Mouse (Mus musculus) megakaryocyte progenitor cell, adult 5-6 weeks (primary cell): Measurements from ENCODE around the gene Bcl2l11. TPM values are rescaled to one million over a fixed set of nuclear protein-coding genes. Genes with fewer than 3 reads are reported as not detected.
"Not testable (repeated sequence)": the region's sequence is repeated elsewhere in the genome, so short reads cannot be mapped to it uniquely, and the experiment has no call there.

Source experiments
- ATAC-seq: replicated peaks from 2 replicates; pipeline ENCODE4 v1.8.0; 2016; ENCODE audit warnings: mild to moderate bottlenecking, moderate TSS enrichment, inconsistent platforms; ENCODE audit not compliant: poor library complexity
- total RNA-seq, 2 experiments: library from RNA; stranded (forward) in 1 of 2; stranded (reverse) in 1 of 2; fragments of 157-497, 149-512 nt in 1 of 2; fragments of 200-1000 nt in 1 of 2; gene quantifications; 2 replicates each; pipeline versions ENCODE4 v1.2.3 to v1.2.4; 2015 to 2017

Gene Bcl2l11
- total RNA-seq, 2 experiments from 2014 or later: 10.1 to 16.0 TPM

DNA sequence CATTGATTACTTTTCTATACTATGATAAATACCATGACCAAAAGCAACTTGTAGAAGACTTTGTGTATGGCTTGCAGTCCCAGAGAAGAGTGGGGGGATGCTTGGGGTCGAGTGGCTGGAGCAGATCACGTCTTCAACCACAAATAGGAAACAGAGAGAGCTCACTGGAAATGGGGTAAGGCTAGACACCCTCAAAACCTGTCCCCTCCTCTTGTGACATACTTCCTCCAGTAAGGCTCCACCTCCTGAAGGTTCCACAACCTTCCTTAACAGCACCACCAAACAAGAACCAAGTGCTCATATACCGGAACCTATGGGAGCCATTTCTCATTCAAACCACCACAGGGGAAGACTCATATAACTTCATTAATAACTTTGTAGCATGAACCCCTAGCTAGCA lies 44.8 kb downstream of the Bcl2l11 start:
- peak; percentile 24; the same call in 1 of the 2 replicates for ATAC-seq

DNA sequence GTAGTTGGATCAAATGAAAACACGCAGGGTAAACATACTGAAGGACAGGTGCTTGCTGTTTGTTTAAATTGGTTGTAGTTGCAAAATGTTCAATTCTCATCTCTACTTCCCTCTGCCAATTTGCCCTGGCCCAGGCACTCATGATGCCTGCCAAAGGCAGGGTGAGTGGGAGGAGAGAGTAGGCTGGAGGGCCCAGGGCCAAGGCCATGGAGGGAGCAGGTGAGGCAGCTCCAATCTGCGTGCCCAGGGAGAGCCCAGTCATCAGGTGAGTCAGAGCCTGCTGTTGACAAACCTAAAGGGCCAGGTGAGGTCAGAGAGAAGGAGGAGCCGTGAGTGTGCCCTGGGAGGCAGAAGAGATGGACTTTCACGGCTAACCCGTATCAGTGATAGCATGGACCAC lies 46.4 kb downstream of the Bcl2l11 start:
- ATAC-seq: no peak

DNA sequence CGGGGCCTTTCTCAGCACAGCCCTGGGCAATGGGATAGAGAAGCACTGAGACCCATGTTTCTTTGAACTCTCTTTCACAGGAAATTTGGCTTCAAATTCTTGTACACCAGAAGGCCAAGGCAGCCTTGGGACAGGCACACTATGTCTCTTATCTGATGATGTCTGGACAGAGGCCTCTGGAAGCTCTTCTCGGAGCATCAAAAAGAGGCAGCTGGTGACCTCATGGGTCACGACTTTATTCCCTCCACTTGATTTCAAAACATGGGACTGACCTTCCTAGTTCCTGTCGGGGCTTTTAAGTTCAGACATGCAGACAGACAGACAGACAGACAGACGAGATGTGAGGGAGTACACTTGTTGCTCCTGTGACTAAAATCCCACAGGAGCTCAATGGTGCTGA lies 48.3 kb downstream of the Bcl2l11 start:
- no peak for ATAC-seq

DNA sequence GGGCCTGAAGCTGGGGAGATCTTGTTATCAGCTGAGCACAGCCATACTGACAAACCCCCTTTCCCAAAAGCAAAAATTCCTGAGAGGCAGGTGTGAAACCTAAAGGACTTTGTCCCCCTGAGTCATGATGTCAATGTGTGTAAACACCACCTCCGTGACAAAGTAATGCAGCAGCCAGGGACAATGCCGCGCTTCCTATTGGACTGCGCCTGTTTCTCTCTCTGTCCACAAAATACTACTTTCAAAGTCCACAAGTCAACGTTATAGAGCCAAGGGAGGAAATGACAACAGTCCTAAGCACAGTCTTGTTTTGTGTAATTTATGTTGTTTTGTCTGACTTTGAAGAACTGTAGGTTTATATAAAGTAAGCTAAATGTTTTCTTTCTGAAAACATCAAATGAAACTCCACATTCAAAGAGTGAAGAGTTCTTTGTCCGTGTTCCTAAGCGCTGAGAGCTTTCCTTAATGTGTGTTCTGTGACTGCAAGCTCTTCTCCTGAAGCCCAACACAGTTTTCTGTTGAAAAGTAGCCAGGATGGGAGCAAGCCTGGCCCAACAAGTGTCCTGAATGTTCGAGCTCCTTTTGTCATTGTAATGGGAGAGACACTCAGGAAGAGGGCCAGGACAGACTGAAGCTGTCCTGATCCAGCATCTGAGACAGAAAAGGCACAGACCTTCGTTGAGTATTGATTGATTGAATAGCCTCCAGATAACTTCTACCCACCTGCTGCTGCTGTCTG lies 48.9 kb downstream of the Bcl2l11 start:
- ATAC-seq: no peak

DNA sequence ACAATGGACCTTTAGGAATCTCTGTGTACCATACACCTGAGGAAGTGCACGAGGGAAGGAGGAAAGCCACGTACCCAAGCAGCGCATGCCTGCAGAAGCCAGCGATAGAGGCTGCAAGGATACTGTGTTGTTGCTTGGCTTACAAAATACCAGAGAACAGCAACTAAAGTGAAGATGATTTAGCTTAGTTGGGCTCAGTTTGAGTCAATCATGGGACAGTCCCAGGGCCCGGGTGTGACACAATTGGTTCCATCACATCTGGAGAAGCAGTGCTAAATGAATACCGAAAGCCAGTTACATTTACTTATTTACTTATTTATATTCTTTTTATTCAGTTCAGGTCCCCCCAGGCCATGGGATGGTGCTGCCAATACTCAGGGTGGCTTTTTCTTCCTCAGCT lies 49.8 kb downstream of the Bcl2l11 start:
- no peak for ATAC-seq

DNA sequence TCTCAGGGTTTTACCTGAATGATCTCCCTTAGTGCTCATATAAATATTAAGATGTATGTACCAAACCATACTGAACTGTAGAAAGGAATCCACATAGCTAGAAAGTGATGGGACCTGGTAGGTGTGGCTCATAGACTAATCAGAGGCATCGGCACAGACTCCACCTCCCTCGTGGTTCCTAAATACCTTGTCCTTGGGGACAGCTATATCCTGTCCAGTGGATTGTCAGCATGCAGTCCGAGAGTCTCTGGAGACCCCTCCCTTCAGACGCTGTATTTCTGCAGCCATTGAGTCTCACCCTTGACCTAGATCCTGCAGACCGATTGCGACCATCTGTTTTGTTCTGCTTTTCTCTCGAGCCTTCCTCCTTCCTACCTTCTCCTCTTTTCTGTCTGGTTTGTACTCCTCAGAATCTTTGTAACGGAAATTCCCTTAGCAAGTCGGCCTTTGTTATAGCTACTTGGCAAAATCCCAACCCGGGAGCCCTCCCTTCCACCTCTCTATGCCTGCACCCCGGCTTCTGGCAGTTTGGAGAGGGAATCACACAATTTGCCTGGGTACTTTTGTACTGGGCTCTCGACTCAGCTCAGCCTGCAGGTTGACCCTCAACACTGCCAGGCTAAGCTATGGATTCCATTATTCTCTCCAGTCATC lies 50.7 kb downstream of the Bcl2l11 start:
- no peak for ATAC-seq

DNA sequence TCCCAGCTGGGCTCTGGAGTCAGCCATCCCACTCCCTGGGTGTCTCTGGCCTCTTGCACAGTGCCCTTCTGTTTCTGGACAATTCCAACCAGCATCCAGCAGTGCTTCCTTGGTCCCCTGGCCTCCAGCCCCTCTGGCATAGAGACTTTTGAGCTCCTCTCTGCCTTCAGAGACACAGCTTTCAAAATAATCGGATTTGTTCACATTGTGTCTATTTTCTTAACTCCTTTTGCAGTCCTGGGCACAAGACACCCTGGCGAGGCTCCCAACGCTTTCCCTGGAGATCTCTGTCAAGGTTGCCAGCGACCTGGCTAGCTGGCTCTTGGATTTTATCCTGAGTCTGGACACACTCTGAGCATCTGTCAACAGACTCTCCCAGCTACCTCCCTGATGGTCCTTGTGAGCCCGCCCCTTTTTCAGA lies 51.4 kb downstream of the Bcl2l11 start:
- no peak for ATAC-seq

DNA sequence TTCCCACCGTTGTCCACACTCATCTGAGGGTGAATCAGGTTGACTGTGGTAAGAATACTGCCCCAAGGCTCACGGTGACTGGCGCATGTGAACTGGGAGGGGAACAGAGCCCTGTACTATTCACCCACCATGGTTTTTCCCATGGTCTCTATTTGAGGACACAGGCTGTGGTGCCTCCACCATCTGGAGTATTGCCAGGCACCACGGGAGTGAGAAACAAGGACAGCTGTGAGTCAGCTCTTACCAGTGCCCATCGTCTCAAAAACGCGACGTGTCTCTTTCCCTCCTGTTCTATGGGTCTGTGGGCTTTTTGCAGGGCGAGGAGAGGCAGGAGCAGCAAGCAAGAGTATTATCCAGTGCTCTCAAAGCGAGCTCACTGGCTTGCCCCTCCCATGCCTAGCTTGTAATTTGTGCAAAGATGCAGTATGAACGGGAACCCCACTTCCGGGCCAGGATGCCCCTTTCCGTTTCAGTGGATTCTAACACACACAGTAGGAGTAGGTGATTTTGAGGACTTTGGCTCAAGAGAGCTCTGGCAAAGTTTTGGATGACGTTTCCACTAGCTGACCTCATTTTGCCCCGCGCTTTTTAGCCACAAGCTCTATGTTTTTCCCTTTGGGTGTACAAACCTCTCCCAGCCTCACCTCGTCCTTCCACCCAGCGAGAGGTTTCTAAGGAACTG lies 53.4 kb downstream of the Bcl2l11 start:
- ATAC-seq: no peak

DNA sequence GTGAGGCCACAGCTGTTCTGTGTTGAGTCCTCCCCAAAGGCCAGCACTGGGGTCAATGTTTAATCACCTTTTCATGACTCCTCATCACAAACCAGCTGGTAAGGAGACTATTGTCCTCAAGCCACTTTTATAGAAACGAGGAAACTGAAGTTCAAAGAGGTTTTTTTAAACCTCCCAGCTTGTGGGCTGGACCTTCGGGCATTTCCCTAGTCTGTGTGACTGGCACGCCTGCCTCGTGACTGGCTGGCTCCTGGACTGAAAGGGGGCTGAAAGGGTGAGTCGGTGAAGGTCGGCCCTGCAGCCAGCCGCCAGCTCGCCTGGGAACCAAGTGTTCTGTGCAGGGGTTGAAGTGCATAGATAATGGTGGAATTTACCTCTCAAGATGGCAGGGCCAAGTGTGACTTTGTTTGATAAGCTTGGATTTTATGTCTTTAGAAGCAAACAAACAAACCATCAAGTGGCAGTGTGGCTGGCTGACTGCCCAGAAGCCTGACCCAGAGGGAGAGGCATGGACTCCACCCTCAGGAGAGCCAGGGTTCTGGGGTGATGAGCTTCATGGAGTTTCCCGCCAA lies 54.1 kb downstream of the Bcl2l11 start:
- peak; percentile 95 for ATAC-seq

DNA sequence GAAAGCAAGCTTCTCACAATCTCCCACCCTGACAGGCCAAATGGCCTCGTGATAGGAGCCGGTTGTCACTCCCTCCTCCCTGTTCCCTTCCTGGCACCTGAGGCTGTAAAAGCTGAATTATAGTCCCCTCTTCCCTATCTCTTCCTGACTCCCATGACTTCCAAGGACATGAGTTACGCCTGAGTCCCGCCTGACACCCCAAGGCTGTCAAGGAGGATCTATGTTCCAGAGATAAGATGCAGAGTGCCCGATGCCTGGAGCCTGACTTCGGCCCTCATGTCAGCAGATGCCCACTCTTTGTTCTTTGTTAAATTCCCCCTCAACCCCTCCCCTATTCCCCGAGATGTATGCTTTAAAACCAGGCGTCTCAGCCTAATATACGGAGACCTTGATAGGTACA lies 56.3 kb downstream of the Bcl2l11 start:
- not testable (repeated sequence) for ATAC-seq

DNA sequence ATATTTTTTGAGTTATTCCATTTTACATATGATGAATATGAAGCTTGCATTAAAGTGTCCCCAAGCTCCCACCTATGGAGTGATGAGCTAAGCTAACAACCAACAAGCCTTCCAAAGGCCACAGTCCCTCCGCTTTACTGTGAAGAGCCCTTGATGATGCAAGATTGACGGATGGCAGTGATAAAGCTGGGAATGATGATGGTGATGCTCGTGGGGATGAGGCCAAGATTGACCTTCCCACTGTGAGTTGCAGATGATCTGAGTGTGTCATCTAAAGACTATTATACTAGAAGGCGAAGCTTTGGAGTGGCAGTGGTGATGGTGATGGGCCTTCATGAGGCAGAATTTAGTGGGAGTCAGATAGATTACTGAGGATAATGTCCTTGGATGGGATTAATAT lies 56.9 kb downstream of the Bcl2l11 start:
- no peak for ATAC-seq

DNA sequence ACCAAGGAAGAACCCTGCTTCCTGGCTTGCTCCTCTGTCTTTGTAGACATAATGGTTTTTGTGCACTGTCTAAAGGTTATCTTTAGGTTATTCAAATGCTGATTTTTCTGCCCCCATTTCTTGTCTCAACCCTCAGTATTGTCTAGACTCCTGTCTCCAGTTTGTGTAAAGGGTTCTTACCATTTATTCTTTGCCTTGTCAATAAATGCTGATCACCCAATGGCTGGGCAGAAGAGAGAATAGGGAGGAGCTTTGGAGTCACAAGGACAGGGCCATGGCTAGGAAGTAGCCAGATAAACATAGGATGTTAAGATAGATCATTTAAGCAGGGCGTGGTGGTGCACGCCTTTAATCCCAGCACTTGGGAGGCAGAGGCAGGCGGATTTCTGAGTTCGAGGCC lies 57.9 kb downstream of the Bcl2l11 start:
- ATAC-seq: no peak

DNA sequence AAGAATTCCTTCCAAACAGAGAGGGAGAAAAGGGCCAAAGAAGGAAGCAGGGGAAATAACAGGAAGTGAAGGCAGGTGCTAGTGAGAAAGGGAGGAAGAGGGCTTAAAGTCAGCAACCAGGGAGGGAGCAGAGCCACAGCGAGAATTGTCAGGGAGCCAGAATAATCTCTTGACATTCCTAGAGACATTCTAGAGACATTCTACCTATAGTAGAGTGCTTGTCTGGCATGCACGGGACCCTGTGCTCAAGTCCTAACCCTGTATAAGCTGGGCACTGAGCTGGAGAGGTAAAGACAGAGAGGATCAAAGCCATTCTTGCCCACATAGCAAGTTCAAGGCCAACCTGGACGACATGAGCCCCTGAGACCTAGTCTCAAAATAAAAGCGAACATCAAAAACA lies 60.1 kb downstream of the Bcl2l11 start:
- ATAC-seq: no peak

DNA sequence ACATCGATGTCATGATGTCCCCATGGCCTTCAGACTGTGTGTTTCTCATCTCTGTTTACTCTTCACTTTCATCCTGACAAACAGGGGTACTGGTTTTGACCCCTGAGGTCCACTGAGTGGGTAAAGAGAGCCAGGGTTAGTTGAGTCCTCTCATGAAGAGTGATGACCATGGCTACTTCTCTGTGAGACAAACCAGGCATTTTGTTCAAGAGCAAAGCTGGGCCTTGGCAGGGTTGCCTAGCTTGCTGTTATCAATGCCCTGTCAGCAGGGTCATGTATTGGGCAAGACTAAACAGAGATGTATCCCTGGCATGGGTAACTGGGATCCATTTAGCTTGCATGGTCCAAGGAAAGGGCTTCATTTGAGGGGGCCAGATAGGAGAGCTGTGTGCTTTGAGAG lies 61.4 kb downstream of the Bcl2l11 start:
- no peak for ATAC-seq

DNA sequence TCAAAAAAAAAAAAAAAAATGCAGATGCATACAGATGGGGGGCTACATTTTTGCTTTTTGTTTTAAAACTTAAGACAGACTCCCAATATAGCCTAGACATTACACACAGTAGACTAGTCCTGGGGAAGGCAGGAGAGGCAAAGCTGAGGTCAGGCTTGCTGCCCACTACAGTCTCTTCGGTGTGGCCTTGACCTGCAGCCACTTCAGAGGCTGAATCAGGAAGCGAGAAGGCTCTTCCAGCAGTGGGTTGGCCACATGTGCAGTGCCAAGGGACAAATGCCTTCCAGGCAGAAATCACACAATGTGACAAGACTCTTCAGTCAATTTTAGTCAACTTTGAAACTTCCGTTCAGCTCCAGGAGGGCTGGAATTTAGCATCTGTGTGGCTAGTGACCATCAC lies 62.6 kb downstream of the Bcl2l11 start:
- ATAC-seq: no peak

DNA sequence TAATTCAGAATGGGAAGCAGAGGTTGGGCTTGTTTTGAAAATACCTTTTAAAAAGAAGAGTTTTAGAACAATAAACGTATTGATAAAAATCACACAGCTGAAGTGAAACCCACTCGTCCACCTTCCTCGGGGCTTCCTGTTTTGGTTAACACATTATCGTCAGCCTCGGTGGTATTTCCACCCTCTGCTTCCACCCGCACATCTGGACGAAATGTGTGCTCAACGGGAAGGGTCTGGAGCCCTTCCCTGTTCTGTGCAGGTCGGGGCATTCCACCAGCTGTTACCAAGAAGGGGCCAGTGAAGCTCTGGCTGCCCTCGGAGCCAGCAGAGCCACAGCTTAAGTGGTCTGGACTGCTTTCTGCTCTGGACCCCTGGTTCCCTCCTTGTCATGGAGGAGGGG lies 63.9 kb downstream of the Bcl2l11 start:
- peak; percentile 58 for ATAC-seq

DNA sequence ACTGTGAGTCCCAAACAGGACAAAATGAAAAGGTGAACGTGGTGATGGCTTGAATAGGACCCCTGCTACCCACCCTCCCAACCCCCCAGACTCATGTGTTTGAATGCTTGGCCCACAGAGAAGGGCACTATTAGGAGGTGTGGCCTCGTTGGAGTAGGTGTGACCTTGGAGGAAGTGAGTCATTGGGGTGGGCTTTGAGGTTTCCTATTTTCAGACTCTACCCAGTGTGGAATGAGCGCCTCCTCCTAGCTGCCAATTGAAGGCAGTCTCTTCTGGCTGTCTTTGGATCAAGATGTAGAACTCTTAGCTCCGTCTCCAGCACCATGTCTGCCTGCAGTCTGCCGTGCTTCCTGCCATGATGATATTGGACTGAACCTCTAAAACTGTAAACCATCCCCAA lies 64.4 kb downstream of the Bcl2l11 start:
- peak; percentile 90 for ATAC-seq

DNA sequence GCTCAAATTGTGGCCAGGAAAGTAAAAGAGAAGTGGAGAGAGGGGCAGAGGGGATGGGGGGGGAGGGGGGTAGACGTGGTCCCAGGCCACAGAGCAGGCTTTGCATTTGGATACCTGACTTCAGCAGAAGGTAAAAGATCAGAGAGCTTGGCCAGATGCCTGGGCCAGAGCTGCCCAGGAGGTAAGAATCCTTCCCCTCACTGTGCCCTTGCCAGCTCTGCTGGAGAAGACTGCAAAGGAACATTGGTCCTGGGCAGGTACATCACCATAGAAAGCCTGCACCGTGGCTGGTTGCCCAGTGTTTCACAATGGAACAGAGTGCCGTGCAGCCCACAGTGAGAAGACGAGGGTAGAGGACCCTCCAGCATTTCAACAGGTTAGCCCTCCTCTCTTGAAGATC lies 67.6 kb downstream of the Bcl2l11 start:
- no peak for ATAC-seq

DNA sequence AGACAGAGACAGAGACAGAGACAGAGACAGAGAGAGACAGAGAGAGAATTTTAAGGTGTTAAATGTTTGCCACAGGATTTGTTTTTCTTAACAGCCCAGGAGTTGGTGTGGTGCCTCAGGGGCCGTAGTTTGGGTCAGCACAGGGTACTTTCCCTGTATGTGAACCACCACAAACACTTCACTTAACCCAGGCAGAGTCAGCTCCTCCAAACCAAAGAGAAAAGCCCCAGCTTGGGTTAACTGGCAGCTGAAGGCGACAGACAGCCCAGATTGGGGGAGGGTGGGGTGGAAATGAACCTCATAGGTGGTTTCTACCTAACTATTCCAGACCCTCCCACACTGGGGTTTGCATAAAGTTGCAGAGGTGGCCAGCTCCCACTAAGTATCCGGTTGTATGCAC lies 71.5 kb downstream of the Bcl2l11 start:
- no peak for ATAC-seq

DNA sequence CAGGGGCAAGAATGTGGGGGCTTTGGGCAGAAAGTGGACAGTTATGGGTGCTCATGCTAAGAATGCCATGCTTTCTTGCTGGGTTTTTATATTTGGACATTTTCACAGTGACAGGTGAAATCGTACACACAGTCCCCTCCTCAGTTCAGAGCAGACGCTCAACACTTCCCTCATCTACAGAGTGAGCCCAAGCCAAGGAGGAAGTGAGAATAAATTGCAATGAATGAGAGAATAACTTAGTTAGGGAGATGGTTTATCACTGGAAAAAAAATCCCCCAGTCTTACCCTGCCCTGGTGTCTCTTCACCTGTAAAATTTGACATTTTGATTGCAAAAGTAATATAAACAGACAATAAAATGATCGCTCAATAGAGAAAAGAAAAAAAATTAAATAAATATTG lies 77.3 kb downstream of the Bcl2l11 start:
- peak; percentile 70 for ATAC-seq

DNA sequence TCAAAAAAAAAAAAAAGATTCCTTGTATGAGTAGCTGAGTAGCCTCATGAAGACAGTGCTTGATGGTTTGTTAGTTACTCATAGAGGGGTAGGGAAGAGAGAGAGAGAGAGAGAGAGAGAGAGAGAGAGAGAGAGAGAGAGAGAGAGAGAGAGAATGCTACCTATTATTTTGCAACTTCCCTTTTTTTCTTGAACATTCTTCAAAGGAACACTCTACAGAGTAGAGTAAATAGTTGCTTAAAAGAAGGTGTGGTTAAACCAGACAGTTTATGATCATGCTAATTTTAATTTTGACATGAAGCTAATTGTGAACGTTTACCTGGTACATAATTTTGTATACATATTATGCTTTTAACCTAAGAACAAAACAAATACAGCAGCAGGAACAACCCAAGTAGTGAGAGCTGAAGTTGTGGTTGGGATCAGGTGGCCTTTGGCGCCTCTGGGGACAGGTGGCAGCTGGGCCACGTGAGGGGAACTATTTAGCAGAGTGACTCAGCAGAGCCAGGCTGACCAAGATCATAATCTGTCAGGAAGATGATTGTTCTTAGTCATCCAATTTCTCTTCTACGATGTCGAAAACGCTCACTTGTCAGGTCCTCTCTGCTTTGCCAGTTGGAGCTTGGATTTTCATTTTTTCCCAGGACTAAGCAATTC lies 78.0 kb downstream of the Bcl2l11 start:
- peak; percentile 85 for ATAC-seq
